Mouse (Mus musculus) embryonic stem cell, embryonic (primary cell): Measurements from ENCODE around the gene Gm21992.

Experiments
- CTCF ChIA-PET, 4 experiments: fragments of 300-600 bp in 2 of 4; fragments of 350-600 bp in 2 of 4; sonication (Branson Sonifier 250); formaldehyde crosslinking; loops; one replicate each; lab custom pipeline; 2022; ENCODE audit warnings: inconsistent platforms in 2 of 4; lab: Charles Lee
- POLR2A ChIA-PET, 4 experiments: fragments of 300-600 bp in 2 of 4; fragments of 350-600 bp in 2 of 4; sonication (Branson Sonifier 250); formaldehyde crosslinking; loops; one replicate each; lab custom pipeline; 2022; ENCODE audit warnings: antibody characterized with exemption in 4 of 4, inconsistent platforms in 1 of 4; lab: Charles Lee

Gm21992 gene

GRCm38 (mm10) chr19:4697721-4698120 lies 113.7 kb downstream of the Gm21992 start:
- ChIA-PET POLR2A (interaction anchor here in 3 of 4 experiments (0.5 to 2.0 kb wide), 8 partner anchors 11 to 887 kb away, joined by 3 to 17 read pairs (median 3); partner anchors contain the start of genes Sptbn2 (in 2 of the 3) and Rce1 (in 1 of the 3)), CTCF (interaction anchor here in 1 of 4 experiments (0.6 kb wide), 1 partner anchor 14 kb away, joined by 3 read pairs; no protein-coding TSS in a partner anchor)

GRCm38 (mm10) chr19:4697121-4697520 lies 114.3 kb downstream of the Gm21992 start:
- CTCF ChIA-PET = interaction anchor here in 3 of 4 experiments (0.6 to 0.7 kb wide), 4 partner anchors 68 to 322 kb away, joined by 3 to 11 read pairs (median 4); no protein-coding TSS in a partner anchor
- POLR2A ChIA-PET = interaction anchor here in 1 of 4 experiments (0.6 to 1.1 kb wide), 2 partner anchors 12 to 25 kb away, joined by 3 read pairs; no protein-coding TSS in a partner anchor

GRCm38 (mm10) chr19:4694346-4694745 lies 117.1 kb downstream of the Gm21992 start:
- CTCF ChIA-PET = interaction anchor here in 1 of 4 experiments (0.6 kb wide), 1 partner anchor 49 kb away, joined by 3 read pairs; no protein-coding TSS in a partner anchor
- POLR2A ChIA-PET = interaction anchor here in 2 of 4 experiments (1.0 kb wide), 3 partner anchors 11 to 79 kb away, joined by 3 to 4 read pairs (median 3); partner anchors contain the start of gene Lrfn4 (in 1 of the 2)
